Mouse (Mus musculus) heart, postnatal 0 days (tissue): Measurements from ENCODE around the gene Dnm1.

Source experiments
- CTCF ChIP-seq: IDR thresholded peaks from 2 replicates; pipeline ENCODE4 v1.5.1; 2016; ENCODE audit warnings: antibody characterized with exemption, control low read depth, low read depth
- EP300 ChIP-seq: IDR thresholded peaks from 2 replicates; pipeline ENCODE4 v1.6.1; 2016; ENCODE audit warnings: antibody characterized with exemption, low read depth

GRCm38 (mm10) chr2:32348311-32348710 lies 4.8 kb downstream of the Dnm1 start:
- TF ChIP-seq CTCF (no peak), EP300 (no peak)
